Mouse (Mus musculus) NIH3T3 (cell line): ENCODE results near the gene Gm10642.

Experiments
- DNase-seq: peaks from one replicate; pipeline ENCODE4 v3.0.0-alpha.2; 2012; ENCODE audit warnings: low read depth

Gene Gm10642

GRCm38 (mm10) chr9:70671772-70672579 lies 15.9 kb downstream of the Gm10642 start:
- DNase-seq, result peak; percentile 36

GRCm38 (mm10) chr9:70673656-70674055 lies 17.6 kb downstream of the Gm10642 start:
- DNase-seq, result no peak

- peak; percentile 41 for DNase-seq
These were observed 19.1 kb downstream of the Gm10642 start for GRCm38 (mm10) chr9:70675117-70675516.

GRCm38 (mm10) chr9:70675961-70676360 lies 19.9 kb downstream of the Gm10642 start:
- no peak for DNase-seq

- peak; percentile 99 for DNase-seq
These were observed 22.7 kb downstream of the Gm10642 start, which contains the start of gene Adam10 for GRCm38 (mm10) chr9:70678682-70679131. Gene Adam10 (plus strand): TSS chr9:70678997.

- DNase-seq, result peak; percentile 58
These were observed 23.4 kb downstream of the Gm10642 start for GRCm38 (mm10) chr9:70679132-70680091.

- no peak for DNase-seq
These were observed 26.2 kb downstream of the Gm10642 start for GRCm38 (mm10) chr9:70682202-70682601.

GRCm38 (mm10) chr9:70688301-70688968 lies 32.4 kb downstream of the Gm10642 start:
- DNase-seq, result peak; percentile 57

- no peak for DNase-seq
These were observed 33.9 kb downstream of the Gm10642 start for GRCm38 (mm10) chr9:70689926-70690325.

- DNase-seq, result no peak
These were observed 34.5 kb downstream of the Gm10642 start for GRCm38 (mm10) chr9:70690579-70690978.

- DNase-seq, result no peak
These were observed 36.0 kb downstream of the Gm10642 start for GRCm38 (mm10) chr9:70691772-70692693.

- DNase-seq, result no peak
These were observed 39.7 kb downstream of the Gm10642 start for GRCm38 (mm10) chr9:70695723-70696122.

- no peak for DNase-seq
These were observed 42.0 kb downstream of the Gm10642 start for GRCm38 (mm10) chr9:70698090-70698489.

GRCm38 (mm10) chr9:70703597-70704203 lies 47.6 kb downstream of the Gm10642 start:
- no peak for DNase-seq

GRCm38 (mm10) chr9:70706444-70706843 lies 50.4 kb downstream of the Gm10642 start:
- DNase-seq, result no peak
